Mouse (Mus musculus) large intestine, adult 2 months (tissue): ENCODE data around the gene Ebp. TPM values are rescaled to one million over a fixed set of nuclear protein-coding genes. Genes with fewer than 3 reads are reported as not detected.

Experiments
- polyA plus RNA-seq: library from polyadenylated mRNA; depleted of rRNA; stranded (reverse); fragments of >200 nt; gene quantifications from 2 replicates; pipeline ENCODE4 v1.2.3, GENCODE M21; 2012; rRNA removed

Ebp gene
- polyA plus RNA-seq, 1 experiment: 138 TPM

Other genes starting within 250 kb of the Ebp start
- gene Hdac6, start 245.6 kb downstream of the Ebp start, polyA plus RNA-seq: 10.8 and 12.5 TPM in 2 replicates
- gene Gata1, start 215.4 kb downstream of the Ebp start, polyA plus RNA-seq: 0.05 and 0.14 TPM in 2 replicates
- 65.2 and 101 TPM in 2 replicates for gene Glod5, start 175.0 kb downstream of the Ebp start, polyA plus RNA-seq
- 19.4 and 22.3 TPM in 2 replicates for gene Suv39h1, start 118.8 kb downstream of the Ebp start, polyA plus RNA-seq
- 5.3 and 7.2 TPM in 2 replicates for gene Was, start 103.0 kb downstream of the Ebp start, polyA plus RNA-seq
- 38.4 and 74.3 TPM in 2 replicates for gene Wdr13, start 60.6 kb downstream of the Ebp start, polyA plus RNA-seq
- gene Rbm3, start 47.6 kb downstream of the Ebp start, polyA plus RNA-seq: 76.6 and 101 TPM in 2 replicates
- gene Tbc1d25, start 17.3 kb downstream of the Ebp start, polyA plus RNA-seq: 10.8 and 11.8 TPM in 2 replicates
- 6.0 and 6.3 TPM in 2 replicates for gene Porcn, start 13.0 kb upstream of the Ebp start, polyA plus RNA-seq
- gene Ftsj1, start 58.9 kb upstream of the Ebp start, polyA plus RNA-seq: 24.2 and 26.4 TPM in 2 replicates
- gene Slc38a5, start 77.6 kb upstream of the Ebp start, polyA plus RNA-seq: 0.38 and 0.52 TPM in 2 replicates
- not detected in 2 replicates for gene Ssxb10, start 133.9 kb upstream of the Ebp start, polyA plus RNA-seq
- gene Ssxb9, start 173.5 kb upstream of the Ebp start, polyA plus RNA-seq: not detected in 2 replicates
- not detected in 2 replicates for gene Ssxb1, start 219.8 kb upstream of the Ebp start, polyA plus RNA-seq